Mouse (Mus musculus): Measurements from ENCODE around the gene Hadh. TPM values are rescaled to one million over a fixed set of nuclear protein-coding genes. Genes with fewer than 3 reads are reported as not detected.
A peak's percentile ranks its signal among the peaks of the same experiment; 100 is the strongest.

The Hadh gene
- total RNA-seq (2015; ENCODE audit: low replicate concordance) (9.6 and 13.8 TPM in 2 replicates), total RNA-seq (2017; ENCODE audit: low replicate concordance) (8.7 and 9.3 TPM in 2 replicates)

DNA sequence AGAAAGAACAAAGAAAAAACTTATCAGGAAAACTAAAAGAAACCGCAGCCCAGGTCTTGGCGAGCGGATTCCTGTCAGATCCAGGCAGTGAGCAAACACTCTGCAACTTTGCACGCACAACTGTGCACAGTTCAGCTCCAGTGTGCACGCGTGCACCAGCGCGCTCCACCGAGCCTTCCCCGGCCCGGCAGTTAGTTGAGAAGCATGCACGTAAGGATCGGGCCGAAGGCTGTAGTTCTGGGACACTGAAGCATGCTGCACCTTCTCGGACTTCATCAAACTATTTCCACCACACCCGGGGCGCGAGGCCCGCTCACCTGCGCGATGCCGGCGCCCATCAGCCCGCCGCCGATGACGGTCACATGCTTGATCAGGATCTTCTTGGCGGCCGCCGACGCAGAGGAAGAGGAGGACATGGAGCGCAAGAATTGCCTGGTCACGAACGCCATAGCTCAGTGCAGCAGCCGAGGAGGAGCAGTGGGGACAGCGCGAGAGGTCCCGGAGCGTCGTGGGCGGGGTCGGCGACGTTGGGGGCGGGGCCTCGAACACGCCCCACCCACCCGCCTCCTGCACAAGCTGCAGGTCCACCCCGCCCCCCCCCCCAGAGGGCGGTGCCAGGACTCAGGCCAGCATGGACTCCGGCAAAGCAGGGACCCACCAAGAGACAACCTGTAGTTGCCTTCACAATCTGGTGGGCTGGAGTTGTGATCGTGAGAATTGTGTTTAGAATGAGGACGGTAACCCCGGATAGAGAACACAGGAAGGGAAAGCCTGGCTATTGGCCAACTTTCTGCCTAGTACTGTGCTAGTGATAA is at the start of gene Hadh:
Hadh (minus strand) TSS at position 543 of the 815 bp plus-strand sequence.
- peak; percentile 77 for ATAC-seq (replicated peaks; ENCODE audit: low FRiP score, poor library complexity, severe bottlenecking)

DNA sequence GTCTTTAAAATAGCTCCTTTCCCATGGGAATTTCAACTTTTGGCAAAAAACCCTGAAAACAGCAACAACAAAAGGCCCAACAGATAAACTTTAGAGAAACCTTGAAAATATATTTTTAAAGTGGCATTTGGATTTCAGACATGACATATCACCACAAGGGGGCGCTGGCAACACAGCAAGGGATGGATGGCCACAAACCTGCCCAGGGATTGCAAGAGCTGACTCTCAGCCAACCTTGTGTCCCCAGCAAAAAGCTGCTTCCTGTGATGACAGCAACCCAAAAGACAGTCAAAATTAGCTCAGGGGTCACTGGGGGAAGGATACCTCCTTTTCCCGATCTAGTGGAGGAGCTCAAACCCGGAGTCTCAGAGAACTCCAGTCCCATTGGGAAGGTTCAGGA is 48.3 kb upstream of the Hadh start:
- ATAC-seq (replicated peaks; ENCODE audit: low FRiP score, poor library complexity, severe bottlenecking) = no peak

DNA sequence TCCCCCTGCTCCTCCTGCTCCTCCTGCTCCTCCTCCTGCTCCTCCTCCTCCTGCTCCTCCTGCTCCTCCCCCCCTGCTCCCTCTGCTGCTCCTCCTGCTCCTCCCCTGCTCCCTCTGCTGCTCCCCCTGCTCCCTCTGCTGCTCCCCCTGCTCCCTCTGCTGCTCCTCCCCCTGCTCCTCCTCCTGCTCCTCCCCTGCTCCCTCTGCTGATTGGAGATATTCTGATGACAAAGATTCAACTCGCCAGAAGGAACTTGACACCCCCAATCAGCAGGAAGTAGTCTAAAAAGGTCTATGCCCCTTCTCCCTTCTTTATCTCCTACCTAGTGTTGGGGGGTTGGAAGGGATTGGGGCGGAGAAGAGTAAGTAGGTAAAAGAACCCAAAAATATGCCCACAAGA is 46.3 kb upstream of the Hadh start:
- ATAC-seq (replicated peaks; ENCODE audit: low FRiP score, poor library complexity, severe bottlenecking) = no peak

DNA sequence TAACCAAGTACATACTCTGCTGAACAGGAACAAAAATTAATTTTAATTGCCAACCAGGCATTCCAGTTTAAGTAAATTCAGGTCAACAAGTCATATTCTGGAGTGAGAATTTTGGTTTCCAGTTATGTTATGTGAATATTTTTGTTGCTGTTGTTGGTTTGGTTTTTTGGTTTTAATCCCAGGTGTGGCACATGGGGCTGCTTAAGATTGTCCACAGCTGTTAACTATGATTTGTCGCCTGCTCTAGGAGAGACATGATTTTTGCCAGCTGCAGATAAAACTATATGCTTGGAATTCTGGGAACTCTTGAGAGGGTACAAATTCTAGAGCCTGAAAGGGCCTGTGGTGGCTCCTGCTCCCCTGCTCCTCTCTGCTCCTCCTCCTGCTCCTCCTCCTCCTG is 45.2 kb upstream of the Hadh start:
- no peak for ATAC-seq (replicated peaks; ENCODE audit: low FRiP score, poor library complexity, severe bottlenecking)

DNA sequence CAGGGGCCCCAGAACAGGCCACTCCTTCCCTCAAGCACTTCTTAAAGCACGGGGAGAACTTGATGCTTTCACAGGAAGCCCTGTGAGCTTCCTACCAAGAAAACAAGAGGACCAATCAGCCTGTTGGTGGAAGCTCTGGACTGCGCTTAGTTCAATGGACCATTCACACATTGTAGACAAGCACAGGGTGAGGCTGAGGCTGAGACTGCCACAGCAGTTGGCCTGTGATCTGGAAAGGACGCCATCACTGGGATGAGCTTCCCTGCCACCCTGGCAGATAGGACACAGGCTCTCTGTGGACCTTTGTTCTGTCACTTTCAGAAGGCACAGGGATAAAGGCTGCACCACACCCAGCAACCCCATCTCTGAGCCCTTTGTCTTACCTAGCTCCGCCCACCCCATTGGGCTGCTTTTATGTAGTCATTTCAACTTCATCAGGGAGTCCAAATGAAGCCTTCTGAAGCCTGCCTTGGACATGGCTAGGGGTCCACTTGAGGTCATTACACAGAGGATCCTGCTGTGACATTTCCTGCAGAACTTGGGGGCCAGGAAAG is 44.1 kb upstream of the Hadh start:
- ATAC-seq (replicated peaks; ENCODE audit: low FRiP score, poor library complexity, severe bottlenecking) = no peak

- ATAC-seq (replicated peaks; ENCODE audit: low FRiP score, poor library complexity, severe bottlenecking) = no peak
Observed at GRCm38 (mm10) chr3:131312340-131312739, 40.4 kb upstream of the Hadh start.

- ATAC-seq (replicated peaks; ENCODE audit: low FRiP score, poor library complexity, severe bottlenecking) = no peak
Observed at GRCm38 (mm10) chr3:131310572-131310971, 38.7 kb upstream of the Hadh start.

- ATAC-seq (replicated peaks; ENCODE audit: low FRiP score, poor library complexity, severe bottlenecking) = no peak
Observed at GRCm38 (mm10) chr3:131307811-131308210, 35.9 kb upstream of the Hadh start.

DNA sequence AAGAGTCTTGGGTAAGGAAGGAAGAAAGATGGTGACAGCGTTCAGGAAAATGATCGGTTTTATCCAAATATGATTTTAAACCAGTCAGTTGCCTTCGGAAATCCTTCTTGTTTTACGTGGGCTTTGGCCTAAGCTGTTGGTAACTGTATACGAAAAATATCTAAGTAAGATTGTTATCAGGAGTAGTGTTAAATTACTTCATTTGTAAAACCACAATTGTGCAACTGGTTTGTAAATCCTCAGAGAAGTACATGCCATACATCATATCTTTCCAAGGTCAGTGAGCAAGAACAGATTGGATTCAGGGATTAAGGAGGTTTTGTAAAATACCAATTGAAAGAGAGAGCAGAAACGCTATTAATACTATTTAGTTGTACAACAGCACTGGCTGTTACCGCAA is 34.4 kb upstream of the Hadh start:
- no peak for ATAC-seq (replicated peaks; ENCODE audit: low FRiP score, poor library complexity, severe bottlenecking)

DNA sequence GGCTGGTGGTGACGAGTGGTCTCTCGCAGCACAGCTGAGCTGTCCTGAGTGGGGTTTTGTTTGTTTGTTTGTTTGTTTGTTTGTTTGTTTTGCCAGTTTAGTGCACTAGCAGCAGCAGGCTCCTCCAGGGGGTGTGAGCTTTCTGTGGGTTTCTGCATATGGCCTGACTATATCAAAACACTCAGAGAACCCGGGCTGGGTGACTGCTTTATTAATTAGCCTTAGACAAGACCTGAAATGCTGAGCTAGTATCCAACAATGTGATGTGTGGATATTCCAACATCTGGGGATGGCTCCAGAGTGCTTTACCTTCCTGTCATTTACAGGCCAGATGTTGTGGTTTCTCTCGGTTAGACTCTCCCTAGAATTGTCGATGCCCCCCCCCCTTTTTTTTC is 31.4 kb upstream of the Hadh start:
- ATAC-seq (replicated peaks; ENCODE audit: low FRiP score, poor library complexity, severe bottlenecking) = no peak

GRCm38 (mm10) chr3:131302452-131303319 is 30.8 kb upstream of the Hadh start, which contains the start of gene Cyp2u1:
Gene Cyp2u1, minus strand, starts transcription at chr3:131303227.
- ATAC-seq (replicated peaks; ENCODE audit: low FRiP score, poor library complexity, severe bottlenecking) = no peak

DNA sequence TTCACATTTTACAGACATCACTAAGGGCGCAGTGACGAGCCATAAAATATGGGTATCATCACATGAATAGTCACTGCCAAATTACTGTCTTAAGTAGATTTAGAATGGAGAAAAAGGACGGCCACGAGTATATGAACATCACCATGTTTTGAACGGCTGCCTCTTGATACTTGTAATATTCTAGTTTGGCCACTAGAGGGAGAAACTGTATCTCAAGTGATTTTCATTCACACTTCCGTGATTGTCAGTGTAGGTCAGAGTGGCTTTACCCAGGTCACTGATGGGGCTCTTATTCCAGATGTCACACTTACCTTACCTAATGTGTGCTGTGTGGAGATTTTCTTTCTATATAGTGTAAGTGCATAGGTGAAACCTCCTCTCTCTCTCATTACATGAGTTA is 28.0 kb upstream of the Hadh start:
- peak; percentile 65; the same call in 1 of the 2 replicates for ATAC-seq (replicated peaks; ENCODE audit: low FRiP score, poor library complexity, severe bottlenecking)

DNA sequence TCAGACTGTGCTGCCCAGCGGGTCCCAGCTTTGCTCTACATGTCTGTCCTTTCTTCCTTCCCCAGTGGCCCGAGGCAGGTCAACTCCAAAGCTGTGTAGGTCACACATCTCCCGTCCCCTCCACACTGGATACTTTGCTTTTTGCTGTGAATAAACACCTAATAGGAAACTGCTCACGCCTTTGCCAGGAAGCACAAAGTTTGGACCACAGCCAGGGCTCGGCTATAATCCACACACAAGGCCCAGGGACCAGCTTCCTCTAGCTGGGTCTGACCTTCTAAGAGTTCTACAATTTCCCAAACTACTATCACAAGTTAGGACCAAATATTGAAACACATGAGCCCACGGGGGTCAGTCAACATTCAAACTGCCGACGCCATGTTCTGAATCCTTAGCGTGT is 27.2 kb upstream of the Hadh start:
- no peak for ATAC-seq (replicated peaks; ENCODE audit: low FRiP score, poor library complexity, severe bottlenecking)

DNA sequence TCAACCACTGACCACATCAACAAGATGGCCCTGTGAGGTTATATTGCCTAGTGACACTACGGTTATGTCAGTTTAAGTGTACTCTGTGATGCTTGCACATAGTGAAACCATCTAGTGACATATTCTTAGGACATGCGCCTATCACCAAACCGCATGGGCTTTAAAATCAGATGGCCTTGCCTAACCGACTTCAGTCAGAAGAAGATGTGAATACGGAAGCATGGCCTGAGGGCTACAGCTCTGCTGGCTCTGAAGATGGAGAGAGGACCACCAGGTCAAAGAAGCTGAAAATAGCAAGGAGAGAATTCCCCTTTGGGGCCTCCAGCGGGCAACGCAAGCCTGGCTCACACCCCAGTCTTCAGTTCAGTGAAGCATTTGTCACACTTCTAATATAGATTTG is 25.0 kb upstream of the Hadh start:
- ATAC-seq (replicated peaks; ENCODE audit: low FRiP score, poor library complexity, severe bottlenecking) = no peak

DNA sequence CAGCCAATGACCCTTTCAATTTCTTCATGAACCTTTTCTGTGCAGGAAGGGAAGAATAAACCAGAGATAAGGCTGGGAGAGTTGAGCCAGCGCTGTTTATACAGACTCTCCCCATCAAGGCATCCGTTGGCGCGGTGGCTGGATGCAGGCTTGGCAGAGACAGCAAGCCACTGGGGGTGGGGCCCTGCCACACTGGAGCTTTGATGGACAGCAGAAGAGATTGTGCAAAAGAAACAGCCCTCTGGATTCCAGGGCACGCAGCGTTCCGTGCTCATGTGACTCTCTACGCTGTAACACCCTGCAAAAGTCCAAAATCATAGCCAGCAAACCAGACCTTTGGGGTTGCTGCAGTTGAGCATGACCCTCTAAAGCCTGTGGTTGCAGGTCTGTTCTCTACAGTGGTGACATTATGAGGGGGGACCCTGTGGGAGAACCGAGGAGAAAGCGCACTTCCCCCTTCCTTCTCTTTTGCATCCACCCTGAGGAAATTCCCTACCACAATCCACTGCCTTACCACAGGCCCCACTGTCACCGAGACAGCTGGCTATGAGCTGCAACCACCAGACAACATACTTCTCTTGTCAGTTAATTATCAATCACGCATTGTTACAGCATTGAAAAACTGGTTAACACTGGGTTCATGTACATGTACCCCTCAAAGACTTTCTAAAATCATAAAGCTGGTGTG is 23.8 kb upstream of the Hadh start:
- ATAC-seq (replicated peaks; ENCODE audit: low FRiP score, poor library complexity, severe bottlenecking) = no peak

DNA sequence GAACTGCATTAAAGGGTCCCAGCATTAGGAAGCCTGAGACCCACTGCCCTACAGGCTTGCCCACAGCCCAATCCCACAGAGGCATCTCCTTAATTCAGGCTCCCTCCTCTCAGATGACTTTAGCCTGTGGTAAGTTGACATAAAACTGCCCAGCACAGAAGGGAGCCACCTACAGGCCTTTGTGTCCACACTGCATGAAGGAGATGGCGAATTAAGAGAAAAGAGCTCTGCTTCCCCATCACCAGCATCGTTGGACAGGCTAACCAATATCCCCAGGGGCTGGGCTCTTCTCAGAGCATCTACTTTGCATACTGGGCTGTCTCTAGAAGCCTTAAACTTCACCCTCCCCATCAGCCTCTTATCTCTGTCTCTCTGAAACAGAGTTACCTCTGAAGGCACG is 22.6 kb upstream of the Hadh start:
- ATAC-seq (replicated peaks; ENCODE audit: low FRiP score, poor library complexity, severe bottlenecking) = no peak

- no peak for ATAC-seq (replicated peaks; ENCODE audit: low FRiP score, poor library complexity, severe bottlenecking)
Observed at GRCm38 (mm10) chr3:131292959-131293358, 21.1 kb upstream of the Hadh start.

DNA sequence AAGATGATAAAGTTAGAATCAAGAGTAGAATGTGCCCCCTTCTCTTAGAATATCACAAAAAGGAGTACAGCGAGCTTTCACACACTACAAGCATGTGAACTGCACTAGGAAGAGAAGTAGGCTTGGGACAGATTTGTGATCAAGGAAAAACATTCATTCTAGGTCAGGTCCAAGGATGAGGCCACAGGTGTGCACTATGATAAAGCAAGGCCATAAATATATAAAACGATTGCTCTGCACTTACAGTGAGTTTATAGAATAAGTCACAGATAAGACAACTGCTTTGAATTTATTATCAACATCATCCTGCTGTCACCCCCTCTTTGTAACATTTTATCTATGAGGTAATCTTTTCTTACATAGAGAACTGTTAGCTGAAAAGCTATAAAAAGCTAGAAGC is 20.4 kb upstream of the Hadh start:
- ATAC-seq (replicated peaks; ENCODE audit: low FRiP score, poor library complexity, severe bottlenecking) = no peak

GRCm38 (mm10) chr3:131291890-131292289 is 20.0 kb upstream of the Hadh start:
- ATAC-seq (replicated peaks; ENCODE audit: low FRiP score, poor library complexity, severe bottlenecking) = no peak

DNA sequence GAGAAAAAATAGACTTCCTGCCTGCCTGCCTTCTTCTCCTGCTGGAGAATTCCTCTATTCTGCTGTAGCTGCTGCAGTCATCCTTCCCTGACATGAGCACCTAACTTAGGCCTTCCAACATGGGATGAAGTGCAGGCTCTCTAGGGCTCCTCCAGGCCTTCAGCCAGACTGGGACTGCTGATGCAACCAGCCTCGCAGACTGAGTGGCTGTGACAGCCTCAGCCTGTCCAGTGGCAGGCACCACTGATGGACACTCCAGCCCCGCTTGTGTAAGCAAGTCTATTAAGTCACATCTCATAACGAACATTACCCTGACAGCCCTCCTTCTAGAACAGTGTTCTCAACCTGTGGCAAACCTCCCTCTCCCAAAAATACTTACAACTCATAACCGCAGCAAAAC is 2.2 kb upstream of the Hadh start:
- no peak for ATAC-seq (replicated peaks; ENCODE audit: low FRiP score, poor library complexity, severe bottlenecking)
